Mouse (Mus musculus) T-helper 2 cell (primary cell): ENCODE results near the gene Fbxl12.
"Not testable (repeated sequence)": the region's sequence is repeated elsewhere in the genome, so short reads cannot be mapped to it uniquely, and the experiment has no call there.

Source experiments
- in situ Hi-C: fragments of 300-600 bp; cut with MboI, MseI; formaldehyde crosslinking; loops from one replicate; pipeline ENCODE4 v1.15.1; 2025; ENCODE audit warnings: high pct_unique_total_duplicates

Fbxl12 gene

DNA sequence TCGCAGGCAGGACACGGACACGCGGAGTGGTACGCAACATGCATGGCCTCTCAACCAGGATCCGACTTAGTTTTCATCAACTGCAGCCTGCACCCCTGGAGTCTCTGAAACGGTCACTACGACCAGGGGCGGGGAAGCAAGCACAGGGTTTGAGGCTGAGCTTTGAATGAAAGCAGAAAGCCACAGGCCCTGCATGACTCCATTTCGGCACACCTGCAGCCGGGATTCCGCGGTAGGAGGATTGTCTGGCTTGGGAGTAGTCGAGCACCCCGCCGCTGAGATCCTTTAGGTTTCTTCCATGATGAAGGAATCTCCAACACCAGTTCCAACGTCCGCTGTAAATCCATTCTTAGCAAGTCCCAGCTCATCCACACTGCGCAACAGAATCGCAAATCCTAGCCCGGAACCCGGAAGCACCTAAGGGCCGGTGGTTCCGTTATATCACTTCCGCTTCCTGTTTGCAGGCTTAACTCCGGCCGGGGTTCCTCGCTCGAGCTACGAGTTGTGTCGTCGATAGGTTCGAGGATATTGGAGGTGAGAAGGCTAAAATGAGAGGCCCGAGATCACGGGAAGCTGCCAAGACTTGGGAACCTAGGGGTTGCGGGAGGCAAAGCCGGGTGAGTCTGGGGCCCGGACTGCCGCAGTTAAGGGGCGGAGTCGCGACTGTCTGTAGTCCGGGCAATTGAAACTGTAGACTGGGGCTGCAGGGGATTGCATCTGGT is at the start of gene Fbxl12:
Fbxl12 (minus strand) TSS at position 408 of the 722 bp plus-strand sequence.
- in situ Hi-C loops = loop anchor here (25.0 kb wide), 1 partner anchor 493 kb away; the partner anchor contains the start of genes Cdc37 and Tyk2

DNA sequence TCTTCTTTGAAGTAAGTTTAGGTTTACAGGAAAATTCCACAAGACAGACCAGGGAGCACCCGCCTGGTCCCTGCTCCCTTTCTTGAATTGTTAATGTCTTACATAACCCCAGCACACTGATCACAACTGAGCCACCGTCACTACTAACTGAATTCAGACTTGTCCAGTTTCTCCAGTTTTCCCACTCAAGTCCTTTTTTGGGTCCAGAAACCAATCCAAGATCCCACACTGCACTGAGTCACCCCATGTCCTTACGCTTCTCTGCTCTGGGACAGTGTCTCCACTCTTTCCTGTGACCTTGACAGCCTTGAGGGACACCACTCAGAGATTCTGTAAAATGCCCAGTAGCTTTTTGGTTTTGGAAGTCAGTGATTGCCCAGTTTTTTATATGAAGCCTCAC is 48.3 kb upstream of the Fbxl12 start:
- in situ Hi-C loops = no loop called here

DNA sequence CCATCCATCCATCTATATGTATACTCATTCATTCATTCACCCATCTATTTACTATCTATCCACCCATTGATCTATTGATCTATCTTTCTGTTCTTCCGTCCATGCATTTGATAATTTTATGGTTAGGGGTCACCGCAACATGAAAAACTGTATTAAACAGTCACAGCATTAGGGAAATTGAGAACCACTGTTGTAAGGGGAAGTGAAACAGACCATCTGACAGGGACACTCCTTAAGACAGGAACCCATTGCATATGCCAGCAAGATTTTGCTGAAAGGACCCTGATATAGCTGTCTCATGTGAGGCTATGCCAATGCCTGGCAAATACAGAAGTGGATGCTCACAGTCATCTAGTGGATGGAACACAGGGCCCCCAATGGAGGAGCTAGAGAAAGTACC is 45.9 kb upstream of the Fbxl12 start:
- in situ Hi-C loops = not testable (repeated sequence)

DNA sequence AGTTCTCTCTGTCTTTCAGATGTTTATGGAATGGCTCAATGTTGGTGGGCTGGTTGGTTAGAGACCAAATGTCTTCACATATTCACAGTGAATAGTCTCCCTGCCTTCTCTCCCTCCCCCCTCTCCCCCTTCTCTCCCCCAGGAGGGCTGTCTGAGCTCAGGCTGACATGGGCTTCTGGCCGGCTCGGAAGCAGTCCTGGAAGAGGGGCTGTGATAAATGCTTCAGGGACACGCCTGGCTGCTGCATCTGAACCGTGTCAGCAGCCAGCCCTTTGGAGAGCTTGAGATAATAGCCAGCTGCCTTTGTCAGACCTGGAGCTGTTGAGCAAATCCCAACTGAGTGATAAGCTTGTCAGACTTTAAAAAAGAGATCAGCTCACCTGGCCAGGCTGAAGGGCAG is 45.3 kb upstream of the Fbxl12 start:
- in situ Hi-C loops = no loop called here

DNA sequence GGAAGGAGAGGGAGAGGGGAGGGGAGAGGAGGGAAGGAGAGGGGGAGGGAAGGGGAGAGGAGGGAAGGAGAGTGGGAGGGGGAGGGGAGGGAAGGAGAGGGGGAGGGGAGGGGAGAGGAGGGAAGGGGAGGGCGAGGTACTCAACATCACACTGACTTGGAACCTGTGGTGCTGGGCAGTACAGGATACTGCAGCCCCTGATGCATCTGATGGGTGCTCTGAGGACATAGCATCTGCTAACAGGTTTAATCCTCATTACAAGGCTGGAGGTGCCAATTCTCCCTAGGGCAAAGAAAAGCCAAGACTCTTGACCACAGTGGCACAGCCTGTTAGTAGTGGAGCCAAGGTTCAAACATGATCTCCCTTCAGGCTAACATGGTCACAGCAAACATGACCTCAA is 44.8 kb upstream of the Fbxl12 start:
- in situ Hi-C loops = no loop called here

DNA sequence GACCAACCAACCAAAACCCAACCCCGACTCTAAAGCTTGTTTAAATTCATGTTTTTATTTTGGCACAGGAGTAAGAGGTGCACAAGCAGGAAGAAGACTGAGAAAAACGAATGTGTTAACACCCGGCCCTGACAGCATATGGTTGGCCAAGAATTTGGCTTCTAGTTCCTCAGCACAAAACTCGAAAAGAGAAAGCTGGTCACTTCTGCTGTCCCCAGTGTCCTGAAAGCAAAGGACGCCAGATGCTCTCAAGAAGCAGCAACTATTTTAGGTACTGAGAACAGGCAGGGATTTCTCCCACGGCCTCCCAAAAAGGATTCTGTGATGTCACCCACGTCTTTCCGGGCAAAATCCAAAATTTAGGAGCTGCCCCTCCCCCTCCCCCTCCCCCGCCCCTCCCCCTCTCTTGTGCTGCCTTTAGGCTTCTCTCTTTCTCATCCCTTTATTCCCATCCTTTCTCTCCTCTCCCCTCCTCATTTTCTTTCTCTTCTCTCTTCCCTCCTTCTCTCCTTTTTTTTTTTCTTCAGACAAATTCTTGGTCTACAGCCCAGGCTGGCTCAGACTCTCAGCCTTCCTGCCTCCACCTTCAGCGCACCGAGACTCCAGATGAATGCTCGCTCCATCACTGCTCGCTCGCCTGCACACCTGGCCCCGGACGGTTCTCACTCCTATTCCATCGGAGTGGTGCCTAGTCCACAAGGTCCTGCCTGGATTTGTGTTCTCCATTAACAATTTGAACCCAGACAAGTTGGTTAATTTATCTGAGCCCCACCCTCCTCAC is 40.7 kb upstream of the Fbxl12 start:
- in situ Hi-C loops = no loop called here

DNA sequence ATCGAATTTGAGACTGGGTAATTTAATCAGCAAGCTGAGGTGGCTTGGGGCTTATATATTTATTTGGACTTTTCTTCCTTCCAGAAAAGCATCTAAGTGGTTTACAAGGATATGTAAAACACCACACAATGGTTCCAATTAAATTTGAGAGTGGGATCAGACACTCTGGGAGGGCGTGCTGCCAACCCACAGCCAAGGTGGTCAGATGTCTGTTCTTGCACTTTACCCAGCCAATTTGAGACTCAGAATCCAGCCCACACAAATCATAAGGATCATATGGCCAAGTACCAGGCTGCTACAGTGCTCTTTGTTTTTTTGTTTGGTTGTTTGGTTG is 37.8 kb upstream of the Fbxl12 start:
- in situ Hi-C loops = no loop called here

DNA sequence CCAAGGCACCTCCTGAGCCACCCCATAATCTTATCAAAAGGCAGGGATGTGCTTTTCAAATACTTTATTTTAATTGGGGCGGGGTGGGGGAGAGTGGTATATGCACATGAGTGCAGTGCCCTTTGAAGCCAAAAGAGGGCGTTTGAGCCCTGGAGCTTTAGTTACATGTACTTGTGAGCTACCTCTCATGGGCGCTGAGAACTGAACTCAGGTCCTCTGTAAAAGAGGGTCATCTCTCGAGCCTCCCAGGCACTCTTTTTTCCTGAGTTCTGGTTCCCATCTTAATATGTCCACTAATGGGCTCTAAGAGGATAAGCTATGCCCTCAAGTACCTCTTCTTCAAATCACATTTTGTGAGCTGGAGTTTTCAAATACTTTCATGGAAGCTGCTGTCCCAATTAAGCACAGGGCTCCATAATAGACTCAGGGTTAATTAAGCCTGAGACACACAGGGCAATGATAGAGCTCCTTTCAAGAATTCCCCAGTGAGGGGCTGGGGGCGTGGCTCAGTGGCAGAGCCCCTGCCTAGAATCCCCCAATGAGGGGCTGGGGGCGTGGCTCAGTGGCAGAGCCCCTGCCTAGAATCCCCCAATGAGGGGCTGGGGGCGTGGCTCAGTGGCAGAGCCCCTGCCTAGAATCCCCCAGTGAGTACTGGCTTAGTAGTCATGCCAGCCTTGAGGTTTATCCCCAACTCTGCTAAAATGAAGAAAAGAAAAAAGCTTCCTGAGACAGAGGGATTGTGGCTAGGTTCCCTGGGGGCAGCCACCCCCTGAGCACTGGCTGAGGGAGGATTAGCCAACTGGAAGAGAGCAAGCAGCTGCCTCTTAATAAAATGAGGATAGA is 37.2 kb upstream of the Fbxl12 start:
- in situ Hi-C loops = no loop called here

DNA sequence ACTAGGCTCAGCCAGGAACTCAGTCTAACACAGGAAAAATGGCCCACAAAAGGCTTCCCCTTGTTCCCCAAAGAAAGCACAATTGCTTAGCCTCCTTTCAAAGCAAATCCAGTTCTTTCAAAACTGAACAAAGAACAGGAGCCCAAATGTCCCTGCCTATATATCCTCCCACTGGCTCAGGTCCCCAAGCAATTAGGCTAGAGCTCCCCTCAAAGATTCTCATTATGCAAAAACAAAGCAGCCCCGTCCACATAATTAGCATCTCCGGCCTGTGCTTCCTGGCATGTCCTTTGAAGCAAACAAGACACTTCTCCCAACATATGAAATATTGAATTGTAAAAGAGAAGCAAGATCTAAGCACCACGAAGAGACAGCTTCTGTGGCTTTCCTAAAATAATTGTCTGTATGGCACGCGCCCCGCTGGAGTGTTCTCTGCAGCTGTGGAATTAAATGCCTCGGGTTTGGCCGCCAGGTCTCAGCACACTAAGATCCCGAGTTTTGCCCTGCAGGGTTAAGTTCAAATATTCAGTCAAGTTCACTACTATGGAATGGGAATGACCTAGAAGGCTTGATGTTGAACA is 35.9 kb upstream of the Fbxl12 start:
- in situ Hi-C loops = no loop called here

DNA sequence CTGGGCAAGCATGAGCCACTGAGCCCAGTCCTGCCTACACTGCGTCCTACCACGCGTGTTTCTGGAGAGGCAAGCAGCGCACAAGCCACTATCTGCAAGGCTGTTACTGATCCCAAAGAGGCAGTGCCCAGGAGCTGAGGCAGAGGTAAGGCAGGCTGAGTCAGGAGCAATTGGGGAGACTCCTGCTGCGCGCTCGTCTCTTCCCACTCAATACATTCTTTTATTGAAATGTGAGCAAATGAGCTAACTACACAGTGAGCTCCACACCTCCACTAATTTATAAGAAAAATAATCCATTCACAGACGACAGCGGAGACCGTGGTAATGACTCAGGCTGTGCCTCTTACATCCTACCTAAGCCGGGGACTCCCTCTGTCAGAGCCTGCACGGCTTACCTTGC is 33.3 kb upstream of the Fbxl12 start:
- in situ Hi-C loops = loop anchor here (5.0 kb wide), 1 partner anchor 34 kb away; no protein-coding TSS in a partner anchor

DNA sequence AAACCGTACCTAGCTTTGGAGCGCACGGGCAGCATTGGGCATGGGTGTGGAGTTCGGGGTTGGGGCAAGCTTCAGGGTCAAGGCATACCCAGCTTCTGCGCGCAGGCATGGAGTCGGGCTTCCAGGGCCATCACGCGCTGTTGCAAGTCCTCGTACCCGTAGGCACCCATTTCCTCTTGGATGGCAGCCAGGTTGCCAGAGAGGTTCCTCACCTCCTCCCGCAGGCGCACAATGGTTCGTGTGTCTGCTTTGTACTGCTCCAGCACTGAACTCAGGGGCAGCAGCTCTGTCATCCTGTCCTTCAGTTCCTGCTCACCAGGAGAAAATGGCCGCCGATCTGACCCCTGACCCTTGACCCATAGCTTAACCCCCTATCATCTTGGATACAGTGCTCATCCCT is 27.5 kb upstream of the Fbxl12 start:
- in situ Hi-C loops = no loop called here

DNA sequence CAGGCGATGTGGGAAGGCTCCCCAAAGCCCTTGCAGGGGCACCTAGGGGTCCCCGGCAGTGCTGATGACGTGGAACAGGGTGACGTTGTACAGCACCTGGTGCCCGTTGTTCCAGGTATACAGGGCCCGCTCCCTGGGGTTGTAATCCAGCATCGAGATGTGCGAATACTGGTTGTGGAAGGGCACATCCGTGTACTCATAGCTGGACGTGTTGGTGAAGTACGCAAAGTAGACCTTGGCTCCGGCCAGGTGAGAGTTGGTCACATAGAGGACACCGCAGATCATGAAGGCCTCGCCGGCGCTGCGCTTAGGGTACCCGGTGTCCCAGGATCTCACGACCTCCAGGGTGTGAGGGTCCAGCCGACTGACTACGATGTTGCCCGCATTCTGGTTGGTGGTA is 23.5 kb upstream of the Fbxl12 start:
- in situ Hi-C loops = no loop called here

DNA sequence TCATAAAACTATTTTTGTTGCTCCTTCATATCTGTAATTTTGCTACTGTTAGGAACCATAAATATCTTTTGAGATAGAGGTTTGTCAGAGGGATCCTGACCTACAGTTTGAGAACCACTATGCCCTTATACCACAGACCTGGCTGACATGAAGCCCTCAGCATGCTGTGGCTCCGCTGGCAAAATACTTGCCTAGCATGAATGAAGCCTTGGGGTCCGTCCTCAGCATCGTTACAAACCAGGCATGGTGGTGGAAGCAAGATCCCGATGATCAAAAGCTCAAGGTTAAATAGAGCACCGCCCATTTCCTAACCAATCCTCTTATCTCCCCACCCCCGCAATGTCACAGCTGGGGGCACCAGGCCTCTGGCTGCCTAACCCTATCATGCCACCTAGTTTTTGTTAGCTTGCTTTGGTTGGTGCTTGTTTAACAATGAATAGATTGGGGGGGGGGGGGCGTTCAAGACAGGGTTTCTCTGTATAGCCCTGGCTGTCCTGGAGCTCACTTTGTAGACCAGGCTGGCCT is 22.0 kb upstream of the Fbxl12 start:
- in situ Hi-C loops = no loop called here

DNA sequence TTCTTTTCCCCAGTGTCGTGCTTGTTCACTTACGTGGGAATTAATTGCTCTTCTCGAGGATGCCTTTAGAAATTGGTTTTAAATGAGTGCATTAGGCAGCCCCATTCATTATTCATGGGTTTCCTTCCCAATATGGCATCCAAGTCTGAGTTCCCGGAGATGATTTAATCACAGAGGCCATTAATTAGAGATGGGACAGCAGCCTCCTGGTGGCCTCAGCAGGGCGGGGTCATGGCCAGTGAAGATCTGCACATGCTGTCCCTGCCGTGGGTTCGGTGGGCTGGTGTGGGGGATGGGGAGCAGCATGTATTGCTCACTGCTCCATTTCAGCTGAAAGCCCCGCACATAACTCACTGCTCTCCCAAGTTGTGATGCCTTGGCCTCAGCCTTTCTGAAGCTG is 21.4 kb upstream of the Fbxl12 start:
- in situ Hi-C loops = no loop called here

DNA sequence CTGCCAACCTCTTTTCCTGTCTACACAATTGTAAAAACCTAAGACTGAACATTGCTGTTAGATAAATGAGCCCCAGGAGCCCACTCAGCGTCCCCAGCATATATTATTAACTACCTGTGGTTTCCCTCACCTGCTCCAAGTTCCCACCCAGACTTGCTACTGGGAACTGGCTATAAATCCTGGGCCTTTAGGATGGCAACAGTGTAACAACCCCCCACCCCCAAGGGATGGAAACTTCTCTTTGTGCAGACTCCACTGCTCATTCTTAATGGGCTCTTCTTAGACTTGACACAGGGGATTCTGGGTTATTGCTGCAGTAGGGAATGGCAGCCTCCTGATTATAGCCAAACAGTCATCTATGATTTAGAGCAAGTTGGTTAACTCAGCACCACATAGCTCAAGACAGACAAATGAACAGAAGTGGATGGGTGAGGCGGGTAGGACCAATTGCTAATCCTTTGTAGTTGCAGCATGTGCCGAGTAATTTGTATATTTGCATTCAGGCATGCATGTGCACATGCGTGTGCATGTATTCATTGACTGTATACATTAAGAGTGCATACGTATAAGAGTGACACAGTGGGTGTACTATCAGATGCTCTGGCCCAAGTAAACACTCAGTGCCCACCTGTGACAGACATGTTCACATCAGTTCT is 20.5 kb upstream of the Fbxl12 start:
- in situ Hi-C loops = no loop called here

DNA sequence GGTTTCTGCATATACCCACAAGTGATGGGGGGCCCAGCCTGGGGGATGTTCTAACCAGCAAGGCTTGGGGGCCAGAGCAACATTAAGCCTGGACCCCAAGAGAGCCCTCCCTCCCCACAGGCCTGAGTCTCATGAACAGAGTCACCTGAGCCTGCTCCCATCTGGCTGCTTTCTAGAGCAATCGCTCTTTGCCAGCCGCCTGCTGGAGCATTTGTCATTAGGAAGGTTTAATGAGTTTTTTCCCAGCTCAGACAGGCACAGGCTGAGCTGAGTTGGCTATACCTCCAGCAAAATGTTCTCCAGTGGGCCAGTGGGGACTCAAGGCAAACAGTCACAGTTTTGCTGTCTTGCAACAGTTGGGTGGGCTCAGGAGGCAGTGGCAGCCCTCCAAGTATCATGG is 19.8 kb upstream of the Fbxl12 start:
- in situ Hi-C loops = no loop called here

DNA sequence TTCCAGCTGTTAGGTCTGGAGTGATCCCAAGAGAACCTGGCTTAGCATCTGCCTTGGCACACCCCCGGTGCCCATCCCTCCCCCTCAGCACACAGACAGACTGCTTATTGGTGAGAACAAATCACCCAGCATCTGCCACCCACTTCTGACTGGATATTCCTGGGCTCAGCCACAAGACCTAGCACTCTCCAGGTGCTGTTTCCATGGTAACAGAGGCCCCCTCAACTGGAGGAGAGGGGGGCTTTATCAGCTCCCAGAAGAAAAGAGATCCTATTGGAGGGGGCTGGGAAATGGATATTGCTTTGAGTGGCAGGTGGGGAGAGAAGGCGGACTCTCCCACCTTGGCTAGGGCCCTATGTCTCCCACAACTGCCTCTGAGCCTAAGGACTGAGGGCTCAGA is 19.4 kb upstream of the Fbxl12 start:
- in situ Hi-C loops = no loop called here

DNA sequence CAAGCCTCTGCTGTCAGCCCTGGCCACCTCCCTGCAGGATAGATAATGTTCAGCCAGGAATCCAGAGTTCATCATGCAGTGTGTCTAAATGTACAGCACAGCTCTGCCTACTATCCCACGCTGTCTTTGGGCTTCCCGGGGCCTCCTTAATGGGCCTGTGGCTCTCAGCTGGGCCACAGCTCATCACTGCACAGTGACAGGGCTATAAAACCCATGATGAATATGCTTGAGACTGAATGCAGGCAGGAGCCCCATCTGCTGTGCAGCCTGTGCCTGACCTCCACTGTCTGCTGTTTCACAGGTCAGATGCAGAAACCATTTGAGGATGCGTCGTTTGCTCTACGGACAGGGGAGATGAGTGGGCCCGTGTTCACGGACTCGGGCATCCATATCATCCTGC is 18.3 kb upstream of the Fbxl12 start:
- in situ Hi-C loops = no loop called here

DNA sequence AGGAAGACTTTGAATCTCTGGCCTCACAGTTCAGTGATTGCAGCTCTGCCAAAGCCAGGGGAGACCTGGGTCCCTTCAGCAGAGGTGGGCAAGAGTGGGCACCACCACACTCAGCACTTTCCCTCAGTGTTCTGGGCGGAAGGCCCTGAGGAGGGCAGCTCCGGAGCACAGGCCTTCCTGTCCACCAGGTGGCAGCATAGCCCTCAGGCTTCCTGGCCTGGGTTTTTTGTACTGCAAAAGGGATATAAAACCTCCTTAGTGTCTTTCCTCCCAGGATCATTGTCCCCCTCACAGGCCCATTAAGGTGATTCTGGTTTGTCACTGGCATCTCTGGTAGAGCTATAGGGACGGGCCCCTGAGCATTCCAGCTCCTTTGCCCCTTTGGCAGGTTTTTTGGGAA is 17.8 kb upstream of the Fbxl12 start:
- in situ Hi-C loops = no loop called here

DNA sequence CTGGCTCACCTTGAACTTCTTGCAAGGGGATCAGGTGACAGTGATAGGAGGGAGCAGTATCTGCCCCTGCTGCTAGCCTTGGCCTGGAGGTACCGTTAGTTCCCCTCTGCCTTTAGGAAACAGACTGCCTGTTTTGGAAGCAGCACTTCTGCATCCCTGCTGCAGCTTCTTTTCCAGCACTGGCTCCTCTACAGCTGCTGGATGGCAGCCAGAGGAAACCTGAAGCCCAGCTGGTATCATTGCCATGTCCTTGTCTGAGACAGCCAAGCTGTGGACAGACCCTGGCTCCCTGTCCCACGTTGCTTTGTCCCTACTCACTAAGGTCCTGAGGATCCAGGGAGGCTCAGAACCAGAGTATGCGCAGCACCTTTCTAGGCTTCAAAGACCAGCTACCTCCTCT is 13.0 kb upstream of the Fbxl12 start:
- in situ Hi-C loops = no loop called here

DNA sequence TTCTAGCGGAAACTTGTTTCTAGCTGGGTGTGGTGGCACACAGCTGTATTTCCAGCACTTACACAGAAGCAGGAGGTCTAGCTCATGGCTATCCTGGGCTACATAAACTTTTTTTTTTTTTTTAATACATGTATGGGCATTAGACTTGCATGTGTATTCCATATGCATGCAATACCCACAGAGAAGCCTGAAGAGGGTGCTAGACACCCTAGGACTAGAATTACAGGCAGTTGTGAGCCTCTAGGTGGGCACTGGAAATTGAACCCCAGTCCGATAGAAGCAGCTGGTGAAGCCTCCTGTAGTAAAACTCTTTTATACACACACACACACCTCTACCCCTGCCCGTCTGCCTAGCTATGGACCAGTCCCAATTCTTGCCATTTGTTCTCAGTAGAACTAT is 9.3 kb upstream of the Fbxl12 start:
- in situ Hi-C loops = loop anchor here (5.0 kb wide), 1 partner anchor 192 kb away; the partner anchor contains the start of gene Zfp26
